Mouse (Mus musculus) hematopoietic multipotent progenitor cell, adult 10-12 weeks (in vitro differentiated cells): ENCODE measurements around the gene Tmem43. TPM values are rescaled to one million over a fixed set of nuclear protein-coding genes. Genes with fewer than 3 reads are reported as not detected.

Source experiments
- polyA plus RNA-seq: library from polyadenylated mRNA; stranded (reverse); fragments of >175 nt; gene quantifications from 2 replicates; pipeline ENCODE4 v1.2.3, GENCODE M21; 2012; ENCODE audit warnings: low replicate concordance

Tmem43 gene
- polyA plus RNA-seq, result 6.6 and 10.8 TPM in 2 replicates

DNA sequence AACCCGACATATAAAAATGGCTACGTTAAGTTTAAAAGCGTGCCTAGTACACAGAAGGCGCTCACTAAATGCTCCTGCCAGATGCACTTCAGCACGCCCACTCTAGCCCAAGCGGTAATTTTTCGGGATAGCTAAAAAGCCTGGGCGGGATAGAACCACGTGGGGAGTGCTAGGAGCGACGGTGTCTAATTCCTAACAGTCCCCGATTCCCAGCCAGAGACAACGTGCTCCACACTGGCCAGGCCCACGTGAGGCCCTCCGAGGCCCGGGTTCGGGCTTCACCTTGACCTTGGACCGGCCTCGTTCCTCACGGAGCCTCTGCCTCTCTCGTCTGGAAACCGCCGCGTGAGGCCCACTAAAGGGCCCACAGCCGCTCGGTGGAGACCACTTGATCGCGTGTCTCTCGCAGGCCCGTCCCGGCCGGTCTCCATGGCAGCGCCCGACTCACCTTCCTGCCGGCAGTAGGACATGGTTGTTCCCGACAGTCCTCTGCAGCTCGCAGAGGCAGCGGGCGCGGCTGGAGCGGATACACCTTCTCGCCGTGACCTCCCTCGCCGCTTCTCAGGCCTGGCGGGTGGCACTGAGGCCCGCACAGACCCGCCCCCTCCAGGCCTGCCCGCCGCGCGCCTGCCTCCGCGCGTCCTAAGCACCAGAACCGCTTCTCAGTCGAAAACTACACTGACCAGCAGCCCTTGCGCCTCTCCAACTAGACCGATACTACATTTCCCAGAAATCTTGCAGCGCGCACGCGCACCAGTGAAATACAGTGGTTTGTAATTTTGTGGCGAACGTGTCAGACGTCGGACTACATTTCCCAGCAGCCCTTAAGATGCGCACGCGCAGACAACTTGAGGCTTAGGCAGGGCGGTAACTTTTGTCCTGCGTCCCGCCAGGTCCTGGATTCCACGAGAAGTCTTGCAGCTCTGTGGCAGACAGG lies at the start of gene Tmem43, which contains the start of gene Chchd4:
Gene Tmem43 (plus strand): TSS at position 836 of the 937 bp plus-strand sequence.
Gene Chchd4 (minus strand): TSS at position 679 of the 937 bp plus-strand sequence.

DNA sequence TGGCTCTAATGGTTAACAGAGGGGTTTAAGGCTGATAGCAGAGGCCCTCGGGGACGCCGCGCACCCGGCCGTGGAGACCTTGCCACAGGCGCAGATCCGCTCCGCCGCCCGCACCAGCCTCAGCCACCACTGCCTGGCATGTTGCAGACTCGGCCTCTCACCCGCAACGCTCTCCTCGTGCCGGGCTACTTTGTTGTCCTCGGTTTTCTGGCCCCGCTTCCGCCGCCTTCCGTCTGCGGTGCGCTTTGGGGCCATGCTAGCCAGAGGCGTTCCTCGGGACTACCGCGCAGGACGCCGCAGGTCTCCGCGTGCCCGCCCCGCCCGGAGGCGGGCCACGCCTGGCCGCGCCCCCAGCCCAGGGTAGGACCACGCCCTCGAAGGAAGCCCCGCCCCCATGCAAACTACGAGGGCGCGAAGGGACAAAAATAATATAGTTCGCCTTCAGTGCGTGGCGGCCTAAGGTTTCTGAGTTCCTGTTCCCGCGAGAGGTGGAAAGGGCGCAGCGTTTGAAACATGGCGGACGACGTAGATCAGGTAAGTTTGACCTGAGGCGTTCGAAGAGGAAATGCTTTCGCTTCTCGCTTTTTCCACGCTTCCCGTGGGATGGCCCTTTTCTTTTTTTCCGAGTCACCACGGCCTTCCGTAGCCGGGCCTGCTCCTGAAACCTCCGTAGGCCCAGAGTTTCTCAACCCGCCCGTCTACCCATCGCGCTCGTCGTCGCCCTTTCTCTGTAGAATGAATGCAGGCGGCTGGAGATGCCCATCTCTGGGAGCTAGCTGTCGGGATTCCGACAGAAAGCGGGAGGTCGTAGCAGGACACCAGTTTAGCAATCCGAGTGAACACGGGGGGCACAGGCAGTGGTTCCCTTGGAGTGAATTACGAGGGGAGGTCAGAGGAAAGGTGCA lies 42.3 kb downstream of the Tmem43 start, which contains the start of the genes Xpc and Lsm3:
Gene Xpc (minus strand): TSS at position 344 of the 905 bp plus-strand sequence.
Gene Lsm3 (plus strand): TSS at position 384 of the 905 bp plus-strand sequence.

Other genes with a start within 250 kb of the Tmem43 start
- 0.04 TPM in 1 of 2 replicates, not detected in the other for gene Wnt7a, start 62.3 kb upstream of the Tmem43 start, polyA plus RNA-seq
- 3.1 and 4.6 TPM in 2 replicates for gene Chchd4, start 157 bp upstream of the Tmem43 start, polyA plus RNA-seq
- gene Xpc, start 42.2 kb downstream of the Tmem43 start, polyA plus RNA-seq, result 12.0 and 13.3 TPM in 2 replicates
- gene Lsm3, start 42.2 kb downstream of the Tmem43 start, polyA plus RNA-seq, result 2.5 and 8.7 TPM in 2 replicates
- gene Slc6a6, start 210.3 kb downstream of the Tmem43 start, polyA plus RNA-seq, result 53.1 and 72.6 TPM in 2 replicates